Mouse (Mus musculus): ENCODE data around the gene Notch2.

GRCm38 (mm10) chr3:98110610-98111009 lies 97.3 kb downstream of the Notch2 start:
- no peak for TF ChIP-seq CTCF (IDR thresholded peaks at IDR 0.05; ENCODE audit: control insufficient read depth, insufficient read depth, low read length)
- no peak for TF ChIP-seq POLR2A (IDR thresholded peaks at IDR 0.05; ENCODE audit: borderline replicate concordance, control insufficient read depth, low read depth, low read length)

Data from bone marrow, adult 2 months (tissue).